Mouse (Mus musculus) G1E (cell line): ENCODE results near the gene L3mbtl2.

Experiments used
- CTCF ChIP-seq: IDR thresholded peaks from 2 replicates; pipeline ENCODE4 v1.5.1; 2012; ENCODE audit warnings: low read depth, low read length, inconsistent platforms, mixed read lengths
- TAL1 ChIP-seq: conservative IDR thresholded peaks from 2 replicates; pipeline ENCODE4 v1.6.1; 2012; ENCODE audit warnings: low read depth, low read length, inconsistent platforms, mixed read lengths

- TF ChIP-seq CTCF, result no peak
- no peak for TF ChIP-seq TAL1
Observed at GRCm38 (mm10) chr15:81666957-81667356, 3.3 kb downstream of the L3mbtl2 start.
